Mouse (Mus musculus) ES-CJ7 (cell line): ENCODE measurements around the gene Got2.

ENCODE experiments used
- DNase-seq: peaks from one replicate; pipeline ENCODE4 v3.0.0; 2011; ENCODE audit warnings: low read depth, low spot score

Gene Got2

GRCm38 (mm10) chr8:95821266-95821665 is 67.1 kb downstream of the Got2 start:
- DNase-seq: no peak

- no peak for DNase-seq
Measured at GRCm38 (mm10) chr8:95818211-95818610, 70.1 kb downstream of the Got2 start.

- peak; percentile 92 for DNase-seq
Measured at GRCm38 (mm10) chr8:95817597-95817996, 70.8 kb downstream of the Got2 start.

- peak; percentile 88 for DNase-seq
Measured at GRCm38 (mm10) chr8:95816044-95816708, 72.2 kb downstream of the Got2 start.
